Mouse (Mus musculus): ENCODE results near the gene Gm45261.

Gene Gm45261

GRCm38 (mm10) chr1:80461348-80461747 is at the start of gene Gm45261:
Gm45261 (minus strand) TSS chr1:80461448.
- no peak for DNase-seq

- DNase-seq: no peak
Observed at GRCm38 (mm10) chr1:80504757-80505156, 43.5 kb upstream of the Gm45261 start.

DNA sequence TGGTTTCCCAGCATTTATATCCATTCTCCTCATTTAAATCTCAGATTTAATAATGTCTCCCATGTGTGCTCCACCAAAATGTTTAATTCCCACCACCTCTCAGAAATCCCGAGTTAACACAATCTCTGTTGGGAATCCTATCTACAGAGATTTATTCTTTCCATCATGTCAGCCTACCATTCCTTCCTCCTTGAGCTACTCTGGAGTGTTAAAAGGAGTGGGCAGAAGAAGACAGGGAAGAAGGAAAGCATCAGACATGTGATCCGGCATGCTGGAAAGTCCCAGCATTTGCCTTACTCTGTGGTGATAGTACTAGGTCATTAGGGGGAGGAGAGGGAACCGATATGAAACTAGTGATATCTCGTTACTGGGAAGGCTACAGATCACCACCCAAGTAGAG is 42.8 kb upstream of the Gm45261 start:
- DNase-seq: no peak

DNA sequence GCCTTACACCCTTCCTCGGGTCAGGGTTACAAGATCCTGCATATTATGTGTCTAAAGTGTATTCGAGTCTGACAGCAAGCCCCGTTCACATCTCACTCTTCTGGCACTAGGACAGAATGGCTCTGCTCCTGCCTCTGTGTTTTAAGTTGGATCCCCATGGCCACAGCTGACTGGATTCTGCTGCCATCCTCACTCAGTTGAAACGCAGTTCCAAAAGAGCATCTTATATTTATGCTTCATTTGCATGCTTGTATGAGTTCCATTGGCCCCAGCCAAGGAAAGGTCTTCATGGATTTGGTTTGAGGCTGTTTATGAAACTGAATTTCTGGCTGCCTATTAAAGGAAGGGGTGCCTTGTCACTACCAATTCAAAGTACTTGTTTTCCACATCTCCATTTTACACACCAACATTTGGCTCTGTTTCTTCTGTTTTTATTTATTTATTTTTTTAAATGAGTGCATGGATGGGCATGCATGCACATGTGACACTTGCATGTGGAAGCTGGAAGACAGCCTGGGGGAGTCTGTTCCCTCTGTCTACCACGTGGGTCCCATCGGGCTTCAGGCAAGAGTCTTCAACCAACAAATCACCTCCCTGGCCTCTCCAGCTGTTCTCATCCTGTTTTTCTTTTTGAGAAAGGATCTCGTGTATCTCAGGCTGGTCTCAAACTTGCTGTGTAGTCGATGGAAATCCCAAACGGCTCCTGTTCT is 41.4 kb upstream of the Gm45261 start:
- no peak for DNase-seq

- DNase-seq: no peak
Observed at GRCm38 (mm10) chr1:80499264-80499663, 38.0 kb upstream of the Gm45261 start.

- no peak for DNase-seq
Observed at GRCm38 (mm10) chr1:80496360-80496759, 35.1 kb upstream of the Gm45261 start.

GRCm38 (mm10) chr1:80483419-80483818 is 22.2 kb upstream of the Gm45261 start:
- no peak for DNase-seq

- DNase-seq: no peak
Observed at GRCm38 (mm10) chr1:80474942-80475341, 13.7 kb upstream of the Gm45261 start.

GRCm38 (mm10) chr1:80472395-80472794 is 11.1 kb upstream of the Gm45261 start:
- no peak for DNase-seq

- no peak for DNase-seq
Observed at GRCm38 (mm10) chr1:80459923-80460322, 1.3 kb downstream of the Gm45261 start.

- DNase-seq: no peak
Observed at GRCm38 (mm10) chr1:80459477-80459876, 1.8 kb downstream of the Gm45261 start.

- no peak for DNase-seq
Observed at GRCm38 (mm10) chr1:80453971-80454370, 7.3 kb downstream of the Gm45261 start.

DNA sequence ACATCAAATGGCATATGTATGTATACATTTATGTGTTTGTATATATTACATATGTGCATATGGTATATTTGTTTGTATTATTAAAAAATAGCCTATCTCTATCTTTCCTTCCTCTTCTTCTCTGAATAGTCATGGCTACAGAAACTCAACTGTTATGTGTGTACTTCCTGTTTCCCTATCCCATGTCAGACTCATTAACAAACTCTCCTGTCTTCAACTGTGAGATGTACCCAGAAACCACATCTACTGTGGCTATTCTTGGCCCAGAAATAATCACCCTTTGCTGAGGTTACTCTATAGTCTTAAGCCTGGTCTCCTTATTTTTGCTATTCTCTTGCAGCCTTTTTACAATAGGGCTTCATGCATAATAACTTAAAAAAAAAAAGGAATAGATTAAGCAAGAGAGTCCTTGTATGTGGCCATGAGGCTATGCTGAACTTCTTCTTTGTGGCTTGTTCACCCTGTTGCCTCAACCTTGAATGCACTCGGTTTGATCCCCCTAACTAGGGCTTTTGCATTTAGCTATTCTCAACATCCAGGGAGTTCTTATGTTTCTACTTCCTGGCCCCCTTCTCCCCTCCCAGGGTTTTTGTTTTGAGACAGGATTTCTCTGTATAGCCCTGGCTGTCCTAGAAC is 9.2 kb downstream of the Gm45261 start:
- no peak for DNase-seq

- no peak for DNase-seq
Observed at GRCm38 (mm10) chr1:80447554-80447953, 13.7 kb downstream of the Gm45261 start.

DNA sequence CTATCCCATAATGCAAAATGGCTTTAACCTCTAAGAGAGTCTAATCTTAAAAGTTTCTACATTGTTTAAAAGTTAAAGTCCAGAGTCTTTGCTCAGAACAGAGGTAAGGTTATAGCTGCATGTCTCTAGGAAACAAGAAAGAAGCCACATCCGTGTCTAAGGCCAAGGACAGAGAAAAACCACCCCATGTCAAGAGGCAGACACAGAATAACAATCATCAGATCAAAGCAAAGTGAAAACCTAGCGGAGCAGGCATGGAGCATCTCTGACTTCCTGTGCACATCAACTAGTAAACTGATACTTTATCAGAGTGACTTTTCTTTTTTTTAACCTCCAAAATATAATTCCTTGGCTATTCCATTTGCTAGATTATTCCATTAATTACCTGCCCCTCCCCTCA is 20.3 kb downstream of the Gm45261 start:
- DNase-seq: no peak

GRCm38 (mm10) chr1:80438506-80438905 is 22.7 kb downstream of the Gm45261 start:
- no peak for DNase-seq

- DNase-seq: no peak
Observed at GRCm38 (mm10) chr1:80427946-80428345, 33.3 kb downstream of the Gm45261 start.

GRCm38 (mm10) chr1:80427425-80427824 is 33.8 kb downstream of the Gm45261 start:
- no peak for DNase-seq

GRCm38 (mm10) chr1:80424666-80425065 is 36.6 kb downstream of the Gm45261 start:
- no peak for DNase-seq

DNA sequence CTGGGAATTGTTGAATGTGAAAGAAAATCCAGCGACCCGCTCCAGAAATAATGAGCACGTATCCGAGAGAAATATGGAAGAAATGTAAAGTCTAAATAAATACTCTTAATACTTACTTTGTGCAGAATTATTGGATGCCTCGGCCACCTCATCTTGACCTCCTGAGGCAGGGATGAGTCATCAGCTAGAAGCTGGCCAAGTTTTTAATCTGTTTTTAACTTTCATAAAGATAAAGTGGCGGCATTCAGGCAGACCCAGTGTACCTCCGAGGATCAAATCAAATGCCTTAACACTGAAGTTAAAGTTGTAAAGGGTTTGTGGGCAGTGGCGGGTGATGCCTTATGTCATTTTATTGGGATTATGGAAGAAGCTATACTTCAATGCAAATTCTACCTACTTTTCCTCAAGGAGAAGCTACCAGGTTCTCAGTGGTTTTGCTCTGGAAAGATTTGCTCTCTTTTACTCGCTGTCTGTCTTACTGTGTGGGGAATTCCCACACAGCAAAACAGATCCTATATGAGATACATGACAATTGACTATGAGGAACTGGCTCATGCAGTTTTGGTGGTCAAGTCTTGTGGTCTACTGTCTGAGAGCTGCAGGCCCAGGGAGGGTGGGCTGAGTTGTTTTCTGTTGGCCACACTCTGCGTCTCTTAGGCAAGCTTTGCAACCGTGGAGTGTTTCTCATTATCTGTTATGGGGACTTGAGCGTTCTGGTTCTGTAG is 42.8 kb downstream of the Gm45261 start:
- DNase-seq: no peak

DNA sequence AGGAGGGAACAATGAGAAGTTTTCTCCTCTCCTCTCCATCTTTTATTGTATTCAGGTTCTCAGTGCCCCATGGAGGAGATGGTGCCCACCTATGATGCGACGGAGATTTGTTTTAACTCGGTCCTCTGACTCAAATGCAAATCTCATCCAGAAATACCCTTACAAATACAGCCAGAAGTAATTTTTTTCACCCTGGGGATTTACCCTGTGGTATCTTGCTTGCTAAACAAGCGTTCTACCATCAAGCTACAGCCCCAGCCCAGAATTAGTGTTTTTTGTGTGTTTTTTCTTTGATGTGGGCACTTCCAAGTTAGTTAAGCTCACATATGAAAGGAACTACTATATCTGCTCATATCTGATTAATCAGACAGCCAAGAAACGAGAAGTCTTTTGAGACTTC is 44.9 kb downstream of the Gm45261 start:
- DNase-seq: no peak

DNA sequence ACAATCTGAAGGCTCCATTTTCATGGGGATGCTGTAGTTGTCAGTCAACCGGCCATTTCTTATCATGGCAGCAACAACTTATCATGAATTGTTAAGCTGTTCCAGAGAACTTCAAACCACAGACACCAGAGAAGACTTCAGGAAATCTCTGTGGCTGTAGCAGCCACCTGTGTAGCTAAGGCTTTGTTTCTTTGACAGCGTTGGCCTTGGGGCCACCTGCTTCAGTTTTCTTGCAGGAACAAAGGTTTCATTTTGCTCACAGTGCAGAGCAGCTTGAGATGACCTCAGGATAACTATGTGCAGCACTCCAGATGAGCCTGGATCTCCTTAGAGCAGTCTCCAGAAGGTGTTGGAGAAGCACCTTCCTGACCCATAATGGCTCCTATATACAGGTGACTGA is 48.7 kb downstream of the Gm45261 start:
- no peak for DNase-seq

- DNase-seq: no peak
Observed at GRCm38 (mm10) chr1:80410229-80410973, 50.8 kb downstream of the Gm45261 start.

Data from right cerebral cortex, postnatal 4 days (tissue).